Mouse (Mus musculus): ENCODE data around the gene Tshz2.

Gene Tshz2

DNA sequence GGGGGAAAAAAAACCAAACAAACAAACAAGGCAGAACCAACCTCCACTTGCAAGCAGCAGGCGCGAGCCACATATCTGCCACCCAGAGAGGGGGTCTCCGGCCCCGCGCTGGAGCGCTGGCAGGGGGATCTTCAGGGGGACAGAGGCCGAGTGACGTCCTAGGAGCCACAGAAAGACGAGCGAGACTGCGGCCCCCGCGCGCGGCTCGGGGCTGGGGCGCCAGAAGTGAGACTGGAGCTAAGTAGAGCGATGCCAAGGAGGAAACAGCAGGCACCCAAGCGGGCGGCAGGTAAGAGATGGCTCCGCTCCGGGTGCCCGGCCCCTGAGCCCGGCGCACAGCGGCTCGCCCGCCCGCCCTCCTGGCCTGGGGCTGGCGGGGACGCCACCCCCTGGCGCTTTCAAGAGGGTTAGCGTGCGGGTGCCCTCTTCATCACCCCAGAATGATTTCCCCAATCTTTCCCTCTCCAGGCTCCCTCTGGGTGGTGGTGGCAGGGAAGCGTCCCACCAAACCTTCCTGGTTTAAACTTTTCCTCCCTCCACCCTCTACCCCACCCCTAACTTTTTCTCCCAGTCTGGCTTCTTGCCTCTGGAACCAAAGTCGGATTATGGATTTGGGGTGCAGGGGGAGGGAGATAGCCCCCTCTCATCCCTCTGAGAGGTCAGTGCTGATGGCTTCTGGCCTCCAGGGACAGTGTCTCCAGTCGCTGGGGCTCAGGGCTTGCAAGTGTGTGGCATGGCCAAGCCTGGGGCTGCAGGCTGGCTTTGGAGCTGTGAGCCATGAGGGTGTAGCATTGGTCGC, 877 bp downstream of the Tshz2 start:
- DNase-seq (ENCODE audit: low spot score), result peak; percentile 65

GRCm38 (mm10) chr2:169634619-169635382, 2.0 kb downstream of the Tshz2 start:
- DNase-seq (ENCODE audit: low spot score), result no peak

DNA sequence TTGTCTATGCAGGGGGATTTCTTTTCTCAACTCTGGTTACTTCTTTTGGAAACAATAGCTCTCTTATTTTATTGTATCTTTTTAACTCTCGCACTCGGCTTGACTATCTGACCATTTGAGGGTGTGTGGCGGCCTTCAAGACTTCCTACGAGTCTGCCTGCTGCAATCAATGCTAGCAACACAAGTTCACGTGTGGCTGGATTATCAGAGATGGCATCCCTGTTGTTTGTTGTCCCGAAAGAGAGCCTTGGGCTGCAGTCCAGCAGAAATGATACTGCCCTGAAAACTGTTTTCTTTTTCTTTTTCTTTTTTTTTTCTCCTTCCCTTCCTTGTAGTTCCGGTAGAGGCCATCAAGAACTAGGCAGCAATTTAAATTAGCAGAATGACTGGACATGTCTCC, 2.6 kb downstream of the Tshz2 start:
- DNase-seq (ENCODE audit: low spot score), result peak; percentile 34

DNA sequence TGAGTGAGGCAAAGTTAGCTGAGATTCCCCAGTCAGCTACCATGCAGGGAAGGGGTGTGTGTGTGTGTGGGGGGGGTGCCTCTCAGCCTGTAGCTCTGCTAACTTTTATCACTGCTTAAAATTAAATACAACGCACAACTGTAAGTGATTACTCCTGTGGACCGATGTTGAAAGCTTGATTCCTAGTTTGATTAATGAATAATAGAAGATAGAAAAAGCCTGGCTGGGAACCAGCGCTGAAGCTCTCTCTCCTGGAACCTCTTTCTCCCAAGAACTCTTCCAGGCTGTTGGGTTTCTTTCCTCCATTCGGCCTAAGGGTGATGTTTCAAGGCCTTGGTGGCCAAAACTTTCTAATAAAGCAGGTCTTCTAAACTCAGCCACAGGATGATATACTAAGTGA, 3.6 kb downstream of the Tshz2 start:
- no peak for DNase-seq (ENCODE audit: low spot score)

- no peak for DNase-seq (ENCODE audit: low spot score)
Observed at GRCm38 (mm10) chr2:169641547-169641946, 8.7 kb downstream of the Tshz2 start.

DNA sequence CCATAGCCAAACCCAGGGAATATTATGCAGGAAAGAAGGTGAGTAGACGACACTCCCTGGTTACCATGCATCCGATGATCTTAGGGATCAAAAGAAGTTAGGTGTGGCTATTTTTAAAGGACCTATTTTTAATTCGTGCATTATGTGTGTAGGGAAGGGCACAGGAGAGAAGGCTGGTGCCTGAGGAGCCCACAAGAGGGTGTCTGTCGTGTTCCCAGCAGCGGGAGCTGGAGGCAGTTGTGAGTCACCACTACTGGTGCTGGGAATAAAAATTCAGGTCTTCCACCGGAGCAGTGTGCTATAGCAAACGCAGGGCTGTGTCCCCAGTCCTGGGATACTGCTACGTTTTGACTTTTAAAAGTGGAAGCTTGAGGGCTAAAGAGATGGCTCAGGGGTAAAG, 9.6 kb downstream of the Tshz2 start:
- DNase-seq (ENCODE audit: low spot score), result no peak

GRCm38 (mm10) chr2:169647091-169647490, 14.3 kb downstream of the Tshz2 start:
- no peak for DNase-seq (ENCODE audit: low spot score)

DNA sequence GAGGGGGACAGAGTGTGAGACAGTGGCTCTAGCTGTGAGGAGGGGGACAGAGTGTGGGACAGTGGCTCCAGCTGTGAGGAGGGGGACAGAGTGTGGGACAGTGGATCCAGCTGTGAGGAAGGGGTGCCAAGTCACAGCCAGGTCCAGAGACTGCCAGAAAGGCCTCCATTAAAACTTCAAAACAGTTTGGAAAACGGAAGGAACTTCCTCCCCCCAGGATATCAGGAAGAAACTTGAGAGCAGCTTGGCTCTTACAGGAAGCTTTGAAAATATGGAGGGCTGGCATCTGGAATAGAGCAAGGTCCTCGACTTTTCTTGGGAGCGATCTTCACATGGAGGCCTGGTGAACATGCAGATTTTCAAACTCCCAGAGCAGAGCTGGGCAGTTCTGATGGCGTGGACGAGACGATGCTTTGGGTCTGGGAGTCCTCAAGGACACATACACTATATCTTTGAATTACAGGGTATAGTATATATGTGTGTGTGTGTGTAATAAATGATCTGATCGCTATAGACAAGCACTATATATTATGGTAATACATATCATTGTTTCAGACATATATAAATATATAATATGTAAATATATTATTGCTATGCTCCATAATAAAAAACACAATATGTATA, 16.6 kb downstream of the Tshz2 start:
- DNase-seq (ENCODE audit: low spot score), result no peak

DNA sequence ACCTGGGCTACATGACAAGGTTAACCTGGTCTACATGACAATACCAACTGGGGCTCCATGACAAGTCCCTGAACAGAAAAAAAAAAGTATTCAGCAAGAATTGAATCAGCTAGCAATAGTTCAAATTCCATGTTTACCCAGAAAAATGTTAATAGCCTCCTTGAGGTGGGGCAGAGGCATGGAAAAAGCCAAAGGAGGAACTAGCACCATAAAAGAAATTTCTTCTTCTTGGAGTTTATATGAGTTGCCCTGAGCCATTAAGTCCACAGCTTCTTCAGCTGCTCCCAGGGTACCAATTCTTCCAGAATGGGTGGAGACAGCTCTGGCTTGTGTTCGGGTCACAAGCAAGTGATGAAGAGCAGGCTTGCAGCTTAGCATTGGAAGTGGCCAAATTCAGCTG, 20.5 kb downstream of the Tshz2 start:
- DNase-seq (ENCODE audit: low spot score), result no peak

DNA sequence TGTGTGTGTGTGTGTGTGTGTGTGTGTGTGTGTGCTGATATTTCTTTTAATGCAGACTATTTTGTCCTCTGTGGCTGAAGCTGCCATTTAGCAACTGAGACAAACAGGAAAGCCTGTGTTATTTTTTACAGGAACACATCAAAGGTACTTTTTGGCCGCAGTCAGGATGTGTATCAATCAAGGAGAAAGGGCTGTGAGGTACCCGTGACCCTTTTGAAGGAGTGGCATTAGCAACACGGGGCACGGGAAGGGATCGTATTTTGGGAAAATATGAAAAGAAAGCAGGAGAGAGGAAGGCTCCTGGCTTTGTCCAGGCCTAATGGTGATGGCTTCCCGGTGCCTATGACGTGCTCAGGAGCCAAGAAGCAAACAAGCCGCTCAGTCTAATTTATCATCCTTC, 31.0 kb downstream of the Tshz2 start:
- DNase-seq (ENCODE audit: low spot score), result no peak

- DNase-seq (ENCODE audit: low spot score), result no peak
Observed at GRCm38 (mm10) chr2:169671264-169671663, 38.5 kb downstream of the Tshz2 start.

DNA sequence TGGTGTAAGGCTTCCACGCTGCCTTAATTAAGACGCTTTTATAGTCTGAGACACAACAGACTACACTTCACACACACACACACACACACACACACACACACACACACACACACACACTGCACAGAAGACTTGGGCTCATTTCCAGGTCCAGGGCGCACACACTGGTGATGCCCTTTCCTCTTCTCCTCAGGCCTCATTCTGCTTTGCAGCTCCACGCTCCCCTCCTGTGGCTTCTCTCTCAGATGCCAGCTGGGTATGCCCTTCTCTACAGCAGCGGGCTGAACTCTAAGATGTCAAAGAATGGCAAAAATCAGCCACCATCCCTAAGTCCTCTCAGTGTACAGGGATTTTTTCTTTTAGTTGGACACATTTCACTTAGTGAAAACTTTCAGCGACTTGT, 41.0 kb downstream of the Tshz2 start:
- DNase-seq (ENCODE audit: low spot score), result no peak

DNA sequence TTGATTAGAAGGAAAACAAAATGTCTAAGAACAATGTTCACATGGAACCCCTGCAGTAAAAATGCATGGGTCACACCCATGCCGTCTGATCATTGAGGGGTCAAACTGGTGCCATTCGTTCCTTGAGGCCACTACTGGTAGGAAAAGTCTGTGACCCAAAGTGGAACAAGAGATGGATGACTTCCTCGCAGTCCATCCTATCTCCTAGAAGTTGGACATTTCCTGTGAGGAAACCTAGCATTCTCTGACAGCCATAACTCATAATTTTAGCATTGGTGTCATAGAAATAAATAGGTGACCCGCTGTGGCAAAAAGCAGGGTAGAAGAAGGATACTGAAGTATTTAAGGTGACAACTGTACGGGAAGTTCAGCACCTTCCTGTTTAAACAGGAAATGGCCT, 41.4 kb downstream of the Tshz2 start:
- DNase-seq (ENCODE audit: low spot score), result no peak

DNA sequence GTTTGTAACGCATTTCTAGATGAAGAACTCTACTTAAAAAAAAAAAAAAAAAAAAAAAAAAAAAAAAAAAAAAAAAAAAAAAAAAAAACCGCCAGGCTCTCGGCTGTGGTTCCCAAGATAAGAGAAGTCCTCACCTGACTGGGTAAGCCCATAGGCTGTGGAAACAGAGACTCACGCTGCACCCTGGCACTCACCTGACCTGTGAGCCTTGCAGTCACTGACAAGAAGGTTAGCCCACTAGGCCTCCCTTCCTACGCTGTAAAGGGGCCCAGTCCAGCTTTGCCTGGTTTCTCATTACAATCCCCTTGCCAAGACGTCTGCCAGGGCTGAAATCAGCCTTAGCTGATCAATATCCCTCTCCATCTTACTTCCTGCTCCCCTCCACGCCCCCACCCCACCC, 46.5 kb downstream of the Tshz2 start:
- DNase-seq (ENCODE audit: low spot score), result no peak

- DNase-seq (ENCODE audit: low spot score), result no peak
Observed at GRCm38 (mm10) chr2:169679951-169680350, 47.1 kb downstream of the Tshz2 start.

GRCm38 (mm10) chr2:169685260-169685659, 52.4 kb downstream of the Tshz2 start:
- DNase-seq (ENCODE audit: low spot score), result no peak

DNA sequence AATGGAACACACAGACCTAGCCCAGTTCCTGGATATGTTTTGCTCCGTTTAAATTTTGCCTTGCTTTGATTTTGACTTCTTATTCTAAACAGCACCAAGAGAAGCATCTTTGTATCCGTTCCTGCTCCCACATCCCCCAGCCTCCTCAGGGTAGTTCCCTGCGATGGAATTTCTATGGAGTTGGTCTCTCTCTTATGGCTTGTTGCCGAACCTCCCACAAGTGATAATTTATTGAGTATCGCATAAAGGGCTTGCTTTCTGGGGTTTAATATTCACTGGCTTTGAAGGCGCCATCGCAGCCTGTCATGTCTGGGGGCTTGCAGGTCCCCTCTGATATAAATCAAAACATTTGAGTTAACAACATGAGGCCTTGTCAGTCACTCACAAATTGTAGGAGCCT, 52.9 kb downstream of the Tshz2 start:
- DNase-seq (ENCODE audit: low spot score), result no peak

GRCm38 (mm10) chr2:169686697-169687430, 54.1 kb downstream of the Tshz2 start:
- DNase-seq (ENCODE audit: low spot score), result no peak

- DNase-seq (ENCODE audit: low spot score), result no peak
Observed at GRCm38 (mm10) chr2:169690054-169690453, 57.2 kb downstream of the Tshz2 start.

GRCm38 (mm10) chr2:169694494-169694893, 61.7 kb downstream of the Tshz2 start:
- no peak for DNase-seq (ENCODE audit: low spot score)

DNA sequence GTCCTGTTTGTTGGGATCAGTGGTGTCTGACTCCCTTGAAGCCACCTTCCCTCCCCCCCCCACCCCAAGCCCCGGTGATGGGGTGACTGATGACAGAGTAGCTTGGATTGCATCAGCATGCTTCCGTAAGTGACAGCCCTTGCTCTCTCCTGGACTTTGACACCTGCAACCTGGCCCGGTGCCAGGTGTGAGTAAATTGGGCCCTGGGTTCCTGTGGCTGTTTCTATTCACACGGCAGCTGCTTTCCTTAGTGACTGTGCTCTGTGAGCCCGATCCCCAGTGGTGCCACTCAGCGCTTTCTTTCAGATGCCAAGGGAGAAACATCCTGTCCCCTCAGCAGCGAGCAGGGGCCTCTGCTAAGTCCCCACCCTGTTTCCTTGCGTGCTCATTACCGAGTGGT, 62.2 kb downstream of the Tshz2 start:
- no peak for DNase-seq (ENCODE audit: low spot score)

DNA sequence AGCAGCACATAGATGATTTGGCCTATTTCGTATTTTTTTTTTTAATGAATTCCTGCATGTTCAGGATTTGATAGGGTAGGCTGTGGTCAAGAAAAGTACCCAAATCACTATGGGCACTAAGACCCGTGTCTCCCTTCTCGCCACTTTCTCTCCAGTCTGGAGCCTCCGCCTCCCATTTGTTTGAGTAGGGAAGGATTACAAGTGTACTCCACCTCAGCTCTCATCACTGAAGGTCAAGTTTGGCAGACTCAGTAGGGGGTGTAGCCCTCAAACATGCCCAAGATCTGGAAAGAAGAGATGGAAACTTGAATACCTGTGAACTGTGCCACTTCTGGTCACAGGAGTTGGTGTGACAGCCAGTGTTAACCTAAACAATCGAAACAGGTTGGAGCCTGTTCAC, 66.3 kb downstream of the Tshz2 start:
- no peak for DNase-seq (ENCODE audit: low spot score)

Data from ovary, postnatal 36 days (tissue).